Mouse (Mus musculus) forebrain, embryonic 11.5 days (tissue): ENCODE results near the gene Bmp7. TPM values are rescaled to one million over a fixed set of nuclear protein-coding genes. Genes with fewer than 3 reads are reported as not detected.

Experiments
- ATAC-seq: fragments of 200-750 bp; cut with Nextera tagmentation; replicated peaks from 2 replicates; pipeline ENCODE4 v1.8.0; 2017; ENCODE audit warnings: moderate TSS enrichment; ENCODE audit not compliant: low FRiP score
- DNase-seq: peaks from one replicate; pipeline ENCODE4 v3.0.0-alpha.2; 2017; ENCODE audit warnings: low spot score
- H3K27ac ChIP-seq: fragments of 300-500 bp; sonication (generic); 2 replicates; pipeline ENCODE4 v1.5.1; 2014; ENCODE audit warnings: low read depth, low read length
- H3K27me3 ChIP-seq: fragments of 300-500 bp; sonication (generic); 2 replicates; pipeline ENCODE4 v1.6.1; 2014; ENCODE audit warnings: mild to moderate bottlenecking, low read length, mixed read lengths; ENCODE audit not compliant: control insufficient read depth, insufficient read depth
- H3K36me3 ChIP-seq: fragments of 300-500 bp; sonication (generic); 2 replicates; pipeline ENCODE4 v1.6.1; 2014; ENCODE audit warnings: mild to moderate bottlenecking, low read length, moderate library complexity, mixed read lengths; ENCODE audit not compliant: control insufficient read depth, insufficient read depth
- H3K4me1 ChIP-seq: fragments of 300-500 bp; sonication (generic); replicated peaks from 2 replicates; pipeline ENCODE4 v1.6.1; 2014; ENCODE audit warnings: low read length, mixed read lengths; ENCODE audit not compliant: control insufficient read depth, insufficient read depth
- H3K4me2 ChIP-seq: fragments of 300-500 bp; sonication (generic); 2 replicates; pipeline ENCODE4 v1.6.1; 2014; ENCODE audit warnings: low read depth, mild to moderate bottlenecking, low read length, moderate library complexity, mixed read lengths; ENCODE audit not compliant: severe bottlenecking
- H3K4me3 ChIP-seq: fragments of 300-500 bp; sonication (generic); 2 replicates; pipeline ENCODE4 v1.5.1; 2014; ENCODE audit warnings: low read depth, low read length
- H3K9ac ChIP-seq: fragments of 300-500 bp; sonication (generic); 2 replicates; pipeline ENCODE4 v1.6.1; 2014; ENCODE audit warnings: low read length
- H3K9me3 ChIP-seq: fragments of 300-500 bp; sonication (generic); 2 replicates; pipeline ENCODE4 v1.6.1; 2016; ENCODE audit warnings: low read length, mixed read lengths; ENCODE audit not compliant: control insufficient read depth
- WGBS: fragments of 180-500 bp; shearing (Covaris S2); extraction: QIAGEN DNeasy Blood & Tissue Kit; methylation state at CpG from one replicate; pipeline ENCODE4 v1.1.7; 2014; 5-methylcytosine and 5-hydroxymethylcytosine counted together
- polyA plus RNA-seq: library from polyadenylated mRNA; unstranded; fragments of >200 nt; fragmentation: Nextera tagmentation; extraction: Ambion mirVana; gene quantifications from 2 replicates; pipeline ENCODE4 v1.2.1, GENCODE M21; 2014

The Bmp7 gene
- polyA plus RNA-seq, 1 experiment from 2014 or later: 20.7 TPM

DNA sequence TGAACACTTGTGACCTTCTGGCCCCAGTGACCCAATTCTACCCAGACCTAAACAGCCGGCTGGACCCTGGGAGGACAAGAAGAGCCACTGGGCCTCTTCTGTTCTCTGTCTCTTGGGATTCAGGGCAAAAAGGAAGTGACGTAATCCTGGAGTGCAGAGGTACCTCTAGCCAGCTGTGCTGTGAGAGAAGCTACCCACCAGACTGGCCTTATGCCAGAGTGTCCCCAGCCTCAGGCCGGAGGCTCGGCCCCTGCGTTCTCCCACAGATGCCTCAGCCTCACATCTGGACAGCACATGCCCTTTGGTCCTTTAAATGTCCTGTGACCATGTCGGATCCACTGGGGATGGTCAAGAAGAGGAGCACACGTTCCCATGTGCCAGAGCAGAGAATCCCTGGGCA, 54.3 kb downstream of the Bmp7 start:
- Histone ChIP-seq H3K27me3 (no peaks in the 10 kb centered on the region), H3K4me2 (no peak overlapping the region), H3K9me3 (no peaks in the 10 kb centered on the region), H3K4me1 (no peaks in the 10 kb centered on the region), H3K27ac (no peak overlapping the region), H3K4me3 (no peak overlapping the region), H3K9ac (no peak overlapping the region), H3K36me3 (no peaks in the 10 kb centered on the region)
- ATAC-seq (no peak), DNase-seq (no peak)
- WGBS: 82% methylated on average over 7 of the region's 7 CpGs

DNA sequence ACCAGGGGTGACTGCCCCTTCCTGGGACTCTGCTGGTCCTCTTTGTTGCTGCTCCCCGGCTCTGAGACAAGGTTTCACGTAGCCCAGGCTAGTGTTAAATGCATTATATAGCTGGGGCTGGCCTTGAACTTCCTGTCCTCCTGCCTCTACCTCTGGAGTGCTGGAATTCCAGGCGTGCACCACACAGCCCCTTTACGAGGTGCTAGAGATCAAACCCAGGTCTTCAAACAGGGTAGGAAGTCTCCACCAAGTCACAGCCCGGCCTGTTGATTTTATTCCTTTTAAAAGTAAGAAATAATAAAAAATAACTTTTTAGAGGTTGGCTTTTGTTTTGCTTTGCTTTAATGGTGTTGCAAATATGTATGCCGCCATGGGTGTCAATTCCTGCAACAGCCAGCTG, 55.5 kb downstream of the Bmp7 start:
- no peaks in the 10 kb centered on the region for H3K4me1 ChIP-seq
- ATAC-seq: no peak

DNA sequence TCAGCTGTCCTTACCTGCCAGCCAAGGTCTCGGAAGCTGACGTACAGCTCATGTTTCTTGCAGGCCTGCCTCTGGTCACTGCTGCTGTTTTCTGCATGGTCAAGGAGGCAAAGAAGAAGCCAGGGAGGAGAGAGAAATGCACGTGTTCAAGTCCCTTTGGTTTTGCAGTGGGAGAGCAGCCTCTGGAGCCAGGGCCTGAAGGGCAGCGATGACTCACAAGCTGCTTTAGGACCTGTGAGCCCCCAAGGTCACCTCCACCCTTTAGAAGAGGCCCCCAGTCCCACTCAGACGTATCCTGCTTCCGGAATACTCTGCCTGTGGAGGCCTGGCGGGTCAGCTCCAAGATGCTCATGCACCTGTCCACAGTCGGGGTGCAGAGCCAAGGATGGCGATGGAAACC, 64.9 kb downstream of the Bmp7 start:
- H3K36me3 ChIP-seq: no peaks in the 10 kb centered on the region
- DNase-seq: no peak
- H3K27ac ChIP-seq: no peak overlapping the region
- no peaks in the 10 kb centered on the region for H3K4me1 ChIP-seq
- no peaks in the 10 kb centered on the region for H3K27me3 ChIP-seq
- no peak overlapping the region for H3K4me3 ChIP-seq
- ATAC-seq: no peak
- 90% methylated on average over 9 of the region's 9 CpGs for WGBS
- H3K9ac ChIP-seq: no peak overlapping the region
- H3K4me2 ChIP-seq: no peak overlapping the region
- H3K9me3 ChIP-seq: no peaks in the 10 kb centered on the region

More for the DNA sequence above, 55.5 kb downstream of the Bmp7 start:
- Histone ChIP-seq H3K9me3 (no peaks in the 10 kb centered on the region), H3K4me2 (no peak overlapping the region), H3K27me3 (no peaks in the 10 kb centered on the region), H3K4me3 (no peak overlapping the region), H3K36me3 (no peaks in the 10 kb centered on the region), H3K9ac (no peak overlapping the region), H3K27ac (no peak overlapping the region)
- 87% methylated on average over 6 of the region's 6 CpGs for WGBS
- DNase-seq: no peak

DNA sequence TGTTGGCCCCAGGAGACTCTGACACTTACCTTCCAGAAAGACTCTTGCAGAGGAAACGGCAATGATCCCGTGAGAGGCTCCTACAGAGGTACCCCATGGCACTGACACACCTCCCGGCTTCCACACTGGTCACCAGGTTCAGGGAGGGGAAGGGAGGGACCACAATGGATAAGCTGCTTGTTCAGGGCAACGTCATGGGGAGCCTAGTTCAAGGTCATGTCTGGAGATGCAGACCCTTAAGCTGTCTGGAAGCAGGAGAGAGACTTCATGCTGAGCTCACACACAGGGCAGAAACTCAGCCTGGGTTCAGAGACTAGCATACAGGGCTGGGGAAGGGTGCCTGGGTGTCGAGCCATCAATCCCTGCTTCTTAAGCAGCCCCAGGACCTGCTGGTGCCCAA, 73.8 kb downstream of the Bmp7 start:
- ATAC-seq: no peak
- DNase-seq: no peak
- H3K4me1 ChIP-seq: peaks cover 10% of the 10 kb centered on the region; the same call in 1 of the 2 replicates

DNA sequence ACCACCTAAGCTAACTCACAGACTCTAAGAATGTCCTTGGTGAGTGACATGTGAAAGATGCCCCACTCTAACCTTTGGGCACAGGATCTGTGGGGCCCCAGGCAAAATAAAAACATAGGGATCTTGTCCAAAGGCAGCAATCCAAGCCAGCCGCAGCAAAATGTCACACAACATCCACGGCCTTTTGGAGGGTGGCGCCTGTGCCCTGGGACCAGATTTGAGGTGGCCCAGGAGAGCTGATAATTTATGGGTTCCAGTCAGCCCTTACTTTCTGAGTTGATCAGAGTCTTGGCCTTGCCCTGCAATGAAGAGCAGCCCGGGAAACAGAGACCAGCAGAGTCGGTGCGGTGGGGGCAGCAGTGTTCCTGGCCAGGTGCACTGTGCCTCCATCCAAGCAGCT, 75.0 kb downstream of the Bmp7 start:
- no peak overlapping the region for H3K9ac ChIP-seq
- H3K4me2 ChIP-seq: no peak overlapping the region
- H3K4me1 ChIP-seq: peaks cover 10% of the 10 kb centered on the region; the same call in 1 of the 2 replicates
- no peak for DNase-seq
- no peak for ATAC-seq
- no peaks in the 10 kb centered on the region for H3K9me3 ChIP-seq
- no peaks in the 10 kb centered on the region for H3K36me3 ChIP-seq
- no peaks in the 10 kb centered on the region for H3K27me3 ChIP-seq
- no peak overlapping the region for H3K27ac ChIP-seq
- WGBS: 95% methylated on average over 6 of the region's 6 CpGs
- H3K4me3 ChIP-seq: no peak overlapping the region

More for the DNA sequence above, 73.8 kb downstream of the Bmp7 start:
- no peak overlapping the region for H3K4me2 ChIP-seq
- no peak overlapping the region for H3K9ac ChIP-seq
- 79% methylated on average over 5 of the region's 5 CpGs for WGBS
- no peaks in the 10 kb centered on the region for H3K27me3 ChIP-seq
- no peak overlapping the region for H3K27ac ChIP-seq
- no peak overlapping the region for H3K4me3 ChIP-seq
- H3K36me3 ChIP-seq: no peaks in the 10 kb centered on the region
- H3K9me3 ChIP-seq: no peaks in the 10 kb centered on the region

DNA sequence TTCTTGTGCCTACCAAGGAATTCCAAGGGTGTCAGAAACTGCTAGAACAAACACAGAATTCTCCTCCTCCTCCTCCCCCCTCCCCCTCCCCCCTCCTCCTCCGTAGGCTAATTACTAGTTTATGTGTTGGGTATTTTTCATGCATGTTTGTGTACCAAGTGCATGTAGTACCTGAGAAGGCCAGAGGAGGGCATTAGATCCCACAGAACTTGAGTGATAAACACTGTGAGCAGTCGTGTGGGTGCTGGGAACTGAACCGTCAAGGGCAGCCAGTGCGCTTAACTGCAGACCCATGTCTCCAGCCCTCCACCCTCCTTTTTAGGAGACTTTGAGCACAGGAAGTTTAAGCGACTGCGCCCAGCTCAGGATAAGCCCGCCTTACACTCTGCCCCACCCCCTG, 75.6 kb downstream of the Bmp7 start:
- no peak for DNase-seq
- Histone ChIP-seq H3K4me1 (peaks cover 10% of the 10 kb centered on the region; the same call in 1 of the 2 replicates), H3K9ac (no peak overlapping the region), H3K36me3 (no peaks in the 10 kb centered on the region), H3K27me3 (no peaks in the 10 kb centered on the region), H3K4me3 (no peak overlapping the region), H3K9me3 (no peaks in the 10 kb centered on the region), H3K4me2 (no peak overlapping the region), H3K27ac (no peak overlapping the region)
- ATAC-seq: no peak
- 97% methylated on average over 6 of the region's 7 CpGs for WGBS

DNA sequence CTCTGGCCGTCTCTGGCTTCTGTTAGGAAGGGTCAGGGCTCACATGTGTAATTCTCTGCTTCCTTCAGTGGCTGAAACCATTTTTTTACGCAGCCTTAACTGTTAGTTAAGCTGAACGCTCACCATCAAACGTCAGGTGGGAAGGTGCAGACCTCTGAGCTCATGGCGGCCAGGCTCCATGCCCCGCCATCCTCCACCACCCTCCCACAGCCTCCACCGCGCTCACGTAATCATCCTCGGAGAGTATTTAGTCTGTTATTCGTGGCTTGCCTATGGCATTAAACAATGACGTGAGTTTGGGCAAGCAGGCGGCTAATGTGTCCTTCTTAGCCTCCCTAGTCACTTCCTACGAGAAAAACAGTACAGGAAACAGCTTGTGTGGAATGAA, 76.7 kb downstream of the Bmp7 start:
- H3K4me1 ChIP-seq: peaks cover 10% of the 10 kb centered on the region; the same call in 1 of the 2 replicates
- 72% methylated on average over 14 of the region's 14 CpGs for WGBS
- H3K27ac ChIP-seq: no peak overlapping the region

DNA sequence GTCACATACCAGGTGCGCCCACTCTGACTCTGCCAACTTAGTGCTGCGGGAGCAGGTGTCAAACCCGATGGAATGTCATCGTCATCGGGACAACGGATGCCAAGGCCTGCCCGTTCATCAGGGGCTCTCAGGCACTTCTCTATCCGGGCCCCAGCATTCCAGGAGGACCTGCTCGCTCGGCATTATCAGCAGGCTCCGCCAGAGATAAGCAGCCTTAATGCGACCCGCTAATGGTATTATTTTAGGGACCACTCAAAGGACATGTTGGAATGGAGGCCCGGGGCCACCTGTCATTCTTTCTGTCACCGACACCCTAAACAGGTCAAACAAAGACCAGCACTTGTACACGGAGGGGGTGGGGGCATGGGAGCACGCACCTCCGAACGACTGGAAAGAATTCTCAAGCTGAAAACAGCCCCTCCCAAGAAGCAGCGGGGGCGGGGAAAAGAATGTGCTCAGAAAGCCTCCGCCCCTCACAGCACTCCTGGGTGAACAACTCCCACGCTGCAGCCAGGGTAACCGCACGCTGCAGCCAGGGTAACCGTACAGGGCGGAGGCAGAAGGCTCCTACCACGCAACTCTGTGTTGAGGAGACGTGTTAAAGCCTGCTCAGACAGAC, 77.2 kb downstream of the Bmp7 start:
- no peak overlapping the region for H3K4me3 ChIP-seq
- no peak overlapping the region for H3K27ac ChIP-seq
- WGBS: 35% methylated on average over 29 of the region's 29 CpGs
- peak overlapping the region; percentile 34 for H3K4me2 ChIP-seq
- ATAC-seq (0 out of 2 replicates have a peak, but pooled peaks have one; percentile 61), DNase-seq (peak; percentile 63)
- H3K27me3 ChIP-seq: no peaks in the 10 kb centered on the region
- no peaks in the 10 kb centered on the region for H3K36me3 ChIP-seq
- H3K9ac ChIP-seq: no peak overlapping the region
- H3K4me1 ChIP-seq: peaks cover 10% of the 10 kb centered on the region; the same call in 1 of the 2 replicates
- no peaks in the 10 kb centered on the region for H3K9me3 ChIP-seq

More for the DNA sequence above, 76.7 kb downstream of the Bmp7 start:
- Histone ChIP-seq H3K4me3 (no peak overlapping the region), H3K9me3 (no peaks in the 10 kb centered on the region), H3K4me2 (peak overlapping the region; percentile 34), H3K9ac (no peak overlapping the region), H3K36me3 (no peaks in the 10 kb centered on the region), H3K27me3 (no peaks in the 10 kb centered on the region)
- ATAC-seq (0 out of 2 replicates have a peak, but pooled peaks have one; percentile 36), DNase-seq (no peak)

DNA sequence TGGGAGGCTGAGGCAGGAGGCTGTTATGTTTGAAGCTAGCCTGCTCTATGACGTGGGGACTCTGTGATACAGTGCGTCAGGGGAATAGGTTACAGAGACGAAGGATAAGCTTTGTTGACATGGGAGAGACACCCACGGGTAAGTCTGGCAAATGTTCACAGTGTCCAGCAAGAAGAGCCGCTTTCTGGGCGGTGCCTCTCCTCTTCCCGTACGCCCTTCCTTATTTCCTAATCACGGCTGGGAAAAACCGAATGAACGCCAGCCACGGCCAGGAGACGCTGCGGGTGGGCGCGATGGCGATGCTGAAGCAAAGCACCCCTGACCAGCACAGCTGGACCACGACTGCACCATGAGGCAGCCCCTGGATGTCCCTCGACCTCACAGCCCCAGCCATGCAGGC, 77.7 kb downstream of the Bmp7 start:
- Histone ChIP-seq H3K36me3 (no peaks in the 10 kb centered on the region), H3K9ac (no peak overlapping the region), H3K27me3 (no peaks in the 10 kb centered on the region), H3K4me3 (no peak overlapping the region), H3K4me1 (peaks cover 10% of the 10 kb centered on the region; the same call in 1 of the 2 replicates), H3K4me2 (no peak overlapping the region; the same call in 1 of the 2 replicates), H3K27ac (no peak overlapping the region), H3K9me3 (no peaks in the 10 kb centered on the region)
- DNase-seq: no peak
- ATAC-seq: no peak
- 80% methylated on average over 19 of the region's 19 CpGs for WGBS
